Mouse (Mus musculus): ENCODE data around the gene Cdk8. TPM values are rescaled to one million over a fixed set of nuclear protein-coding genes. Genes with fewer than 3 reads are reported as not detected.

The Cdk8 gene
- polyA plus RNA-seq, 1 experiment from 2014 or later: 24.0 TPM

GRCm38 (mm10) chr5:146303470-146303869 is 72.4 kb downstream of the Cdk8 start:
- H3K9me3 ChIP-seq (replicated peaks; ENCODE audit: control insufficient read depth, low read length): no peaks in the 10 kb centered on the region
- H3K27ac ChIP-seq (ENCODE audit: low read depth, low read length): no peak overlapping the region
- H3K4me3 ChIP-seq (ENCODE audit: low read depth, low read length): no peak overlapping the region
- 86% methylated on average over 5 of the region's 5 CpGs for WGBS (ENCODE audit: insufficient replicate concordance)
- H3K4me2 ChIP-seq: no peak overlapping the region
- no peaks in the 10 kb centered on the region for H3K27me3 ChIP-seq (ENCODE audit: control insufficient read depth, insufficient read depth, low read length)
- no peak overlapping the region for H3K9ac ChIP-seq (ENCODE audit: low read depth, low read length)
- peaks cover 17% of the 10 kb centered on the region for H3K36me3 ChIP-seq (ENCODE audit: control insufficient read depth, insufficient read depth, low read length)
- no peak; the same call in 1 of the 2 replicates for ATAC-seq (replicated peaks; ENCODE audit: insufficient number of reproducible peaks, low FRiP score, low TSS enrichment)
- 0 out of 2 replicates have a peak, but pooled peaks cover 4% of the 10 kb centered on the region for H3K4me1 ChIP-seq (ENCODE audit: control insufficient read depth, insufficient read depth, low read length)

- H3K4me1 ChIP-seq (ENCODE audit: control insufficient read depth, insufficient read depth, low read length): 0 out of 2 replicates have a peak, but pooled peaks cover 4% of the 10 kb centered on the region
- peak; percentile 74 for ATAC-seq (replicated peaks; ENCODE audit: insufficient number of reproducible peaks, low FRiP score, low TSS enrichment)
- H3K36me3 ChIP-seq (ENCODE audit: control insufficient read depth, insufficient read depth, low read length): peaks cover 7% of the 10 kb centered on the region; the same call in 1 of the 2 replicates
- no peak overlapping the region for H3K4me3 ChIP-seq (ENCODE audit: low read depth, low read length)
- H3K9ac ChIP-seq (ENCODE audit: low read depth, low read length): no peak overlapping the region
- no peaks in the 10 kb centered on the region for H3K9me3 ChIP-seq (replicated peaks; ENCODE audit: control insufficient read depth, low read length)
- no peaks in the 10 kb centered on the region for H3K27me3 ChIP-seq (ENCODE audit: control insufficient read depth, insufficient read depth, low read length)
- peak overlapping the region; percentile 75 for H3K27ac ChIP-seq (ENCODE audit: low read depth, low read length)
- no peak overlapping the region for H3K4me2 ChIP-seq
- WGBS (ENCODE audit: insufficient replicate concordance): 75% methylated on average over 8 of the region's 8 CpGs
These were observed 76.2 kb downstream of the Cdk8 start for GRCm38 (mm10) chr5:146307046-146307743.

- Histone ChIP-seq H3K27me3 (ENCODE audit: control insufficient read depth, insufficient read depth, low read length) (no peaks in the 10 kb centered on the region), H3K9ac (ENCODE audit: low read depth, low read length) (no peak overlapping the region), H3K36me3 (ENCODE audit: control insufficient read depth, insufficient read depth, low read length) (peaks cover 7% of the 10 kb centered on the region; the same call in 1 of the 2 replicates), H3K9me3 (replicated peaks; ENCODE audit: control insufficient read depth, low read length) (no peaks in the 10 kb centered on the region), H3K4me2 (no peak overlapping the region), H3K27ac (ENCODE audit: low read depth, low read length) (peak overlapping the region; percentile 75), H3K4me1 (ENCODE audit: control insufficient read depth, insufficient read depth, low read length) (0 out of 2 replicates have a peak, but pooled peaks cover 4% of the 10 kb centered on the region), H3K4me3 (ENCODE audit: low read depth, low read length) (no peak overlapping the region)
- peak; percentile 81 for ATAC-seq (replicated peaks; ENCODE audit: insufficient number of reproducible peaks, low FRiP score, low TSS enrichment)
- 63% methylated on average over 4 of the region's 4 CpGs for WGBS (ENCODE audit: insufficient replicate concordance)
These were observed 76.7 kb downstream of the Cdk8 start for GRCm38 (mm10) chr5:146307744-146308096.

GRCm38 (mm10) chr5:146314538-146314937 is 83.5 kb downstream of the Cdk8 start:
- Histone ChIP-seq H3K4me3 (ENCODE audit: low read depth, low read length) (no peak overlapping the region), H3K4me2 (no peak overlapping the region), H3K9me3 (replicated peaks; ENCODE audit: control insufficient read depth, low read length) (no peaks in the 10 kb centered on the region), H3K27ac (ENCODE audit: low read depth, low read length) (no peak overlapping the region), H3K9ac (ENCODE audit: low read depth, low read length) (no peak overlapping the region), H3K36me3 (ENCODE audit: control insufficient read depth, insufficient read depth, low read length) (no peaks in the 10 kb centered on the region), H3K4me1 (ENCODE audit: control insufficient read depth, insufficient read depth, low read length) (no peaks in the 10 kb centered on the region), H3K27me3 (ENCODE audit: control insufficient read depth, insufficient read depth, low read length) (no peaks in the 10 kb centered on the region)
- no peak for ATAC-seq (replicated peaks; ENCODE audit: insufficient number of reproducible peaks, low FRiP score, low TSS enrichment)
- 74% methylated on average over 6 of the region's 6 CpGs for WGBS (ENCODE audit: insufficient replicate concordance)

GRCm38 (mm10) chr5:146315268-146315921 is 84.4 kb downstream of the Cdk8 start:
- 65% methylated on average over 14 of the region's 14 CpGs for WGBS (ENCODE audit: insufficient replicate concordance)

GRCm38 (mm10) chr5:146316316-146316715 is 85.3 kb downstream of the Cdk8 start:
- no peak overlapping the region for H3K4me2 ChIP-seq
- H3K4me1 ChIP-seq (ENCODE audit: control insufficient read depth, insufficient read depth, low read length): no peaks in the 10 kb centered on the region
- no peaks in the 10 kb centered on the region for H3K36me3 ChIP-seq (ENCODE audit: control insufficient read depth, insufficient read depth, low read length)
- 0 out of 2 replicates have a peak, but pooled peaks cover 4% of the 10 kb centered on the region for H3K27me3 ChIP-seq (ENCODE audit: control insufficient read depth, insufficient read depth, low read length)
- no peak overlapping the region for H3K4me3 ChIP-seq (ENCODE audit: low read depth, low read length)
- WGBS (ENCODE audit: insufficient replicate concordance): 87% methylated on average over 5 of the region's 5 CpGs
- 0 out of 2 replicates have a peak overlapping the region, but pooled peaks have one; percentile 43 for H3K27ac ChIP-seq (ENCODE audit: low read depth, low read length)
- H3K9ac ChIP-seq (ENCODE audit: low read depth, low read length): no peak overlapping the region
- ATAC-seq (replicated peaks; ENCODE audit: insufficient number of reproducible peaks, low FRiP score, low TSS enrichment): peak; percentile 93
- H3K9me3 ChIP-seq (replicated peaks; ENCODE audit: control insufficient read depth, low read length): no peaks in the 10 kb centered on the region

More at GRCm38 (mm10) chr5:146315268-146315921, 84.4 kb downstream of the Cdk8 start:
- Histone ChIP-seq H3K27ac (ENCODE audit: low read depth, low read length) (peak overlapping the region; percentile 43; the same call in 1 of the 2 replicates), H3K9ac (ENCODE audit: low read depth, low read length) (no peak overlapping the region), H3K4me3 (ENCODE audit: low read depth, low read length) (no peak overlapping the region), H3K9me3 (replicated peaks; ENCODE audit: control insufficient read depth, low read length) (no peaks in the 10 kb centered on the region), H3K4me2 (no peak overlapping the region), H3K27me3 (ENCODE audit: control insufficient read depth, insufficient read depth, low read length) (0 out of 2 replicates have a peak, but pooled peaks cover 2% of the 10 kb centered on the region), H3K4me1 (ENCODE audit: control insufficient read depth, insufficient read depth, low read length) (no peaks in the 10 kb centered on the region), H3K36me3 (ENCODE audit: control insufficient read depth, insufficient read depth, low read length) (no peaks in the 10 kb centered on the region)
- ATAC-seq (replicated peaks; ENCODE audit: insufficient number of reproducible peaks, low FRiP score, low TSS enrichment): no peak

- H3K9me3 ChIP-seq (replicated peaks; ENCODE audit: control insufficient read depth, low read length): no peaks in the 10 kb centered on the region
- no peak overlapping the region for H3K4me2 ChIP-seq
- H3K9ac ChIP-seq (ENCODE audit: low read depth, low read length): no peak overlapping the region
- 0 out of 2 replicates have a peak, but pooled peaks cover 4% of the 10 kb centered on the region for H3K27me3 ChIP-seq (ENCODE audit: control insufficient read depth, insufficient read depth, low read length)
- no peak for ATAC-seq (replicated peaks; ENCODE audit: insufficient number of reproducible peaks, low FRiP score, low TSS enrichment)
- H3K36me3 ChIP-seq (ENCODE audit: control insufficient read depth, insufficient read depth, low read length): no peaks in the 10 kb centered on the region
- no peak overlapping the region for H3K4me3 ChIP-seq (ENCODE audit: low read depth, low read length)
- WGBS (ENCODE audit: insufficient replicate concordance): 69% methylated on average over 5 of the region's 5 CpGs
- H3K4me1 ChIP-seq (ENCODE audit: control insufficient read depth, insufficient read depth, low read length): no peaks in the 10 kb centered on the region
- peak overlapping the region; percentile 17; the same call in 1 of the 2 replicates for H3K27ac ChIP-seq (ENCODE audit: low read depth, low read length)
These were observed 87.0 kb downstream of the Cdk8 start for GRCm38 (mm10) chr5:146318051-146318450.

- no peak overlapping the region for H3K4me3 ChIP-seq (ENCODE audit: low read depth, low read length)
- no peaks in the 10 kb centered on the region for H3K9me3 ChIP-seq (replicated peaks; ENCODE audit: control insufficient read depth, low read length)
- ATAC-seq (replicated peaks; ENCODE audit: insufficient number of reproducible peaks, low FRiP score, low TSS enrichment): no peak
- 0 out of 2 replicates have a peak, but pooled peaks cover 4% of the 10 kb centered on the region for H3K27me3 ChIP-seq (ENCODE audit: control insufficient read depth, insufficient read depth, low read length)
- no peaks in the 10 kb centered on the region for H3K36me3 ChIP-seq (ENCODE audit: control insufficient read depth, insufficient read depth, low read length)
- no peak overlapping the region for H3K9ac ChIP-seq (ENCODE audit: low read depth, low read length)
- no peak overlapping the region for H3K4me2 ChIP-seq
- WGBS (ENCODE audit: insufficient replicate concordance): 76% methylated on average over 8 of the region's 8 CpGs
- peak overlapping the region; percentile 17; the same call in 1 of the 2 replicates for H3K27ac ChIP-seq (ENCODE audit: low read depth, low read length)
- no peaks in the 10 kb centered on the region for H3K4me1 ChIP-seq (ENCODE audit: control insufficient read depth, insufficient read depth, low read length)
These were observed 87.4 kb downstream of the Cdk8 start for GRCm38 (mm10) chr5:146318461-146318860.
